Mouse (Mus musculus) myocyte (in vitro differentiated cells): Measurements from ENCODE around the gene Pakap. TPM values are rescaled to one million over a fixed set of nuclear protein-coding genes. Genes with fewer than 3 reads are reported as not detected.

Source experiments
- H3K27me3 ChIP-seq: one replicate; pipeline ENCODE4 v1.6.1; 2011; ENCODE audit not compliant: control insufficient read depth, insufficient read depth, insufficient read length
- H3K36me3 ChIP-seq: one replicate; pipeline ENCODE4 v1.6.1; 2011; ENCODE audit not compliant: control insufficient read depth, insufficient read depth
- H3K4me2 ChIP-seq: one replicate; pipeline ENCODE4 v1.6.1; 2011; ENCODE audit warnings: low read depth, control low read depth
- H3K4me3 ChIP-seq: one replicate; pipeline ENCODE4 v1.5.1; 2011; ENCODE audit warnings: mild to moderate bottlenecking, control low read depth, moderate library complexity
- H3K79me2 ChIP-seq: one replicate; pipeline ENCODE4 v1.6.1; 2011; ENCODE audit not compliant: control insufficient read depth, insufficient read depth
- H3ac ChIP-seq: one replicate; pipeline ENCODE4 v1.6.1; 2011; ENCODE audit not compliant: control insufficient read depth, insufficient read length
- CEBPB ChIP-seq: IDR thresholded peaks from 2 replicates; pipeline ENCODE4 v1.6.1; 2011; ENCODE audit warnings: mild to moderate bottlenecking, moderate library complexity; ENCODE audit not compliant: poor library complexity, insufficient read depth, severe bottlenecking
- E2F4 ChIP-seq: IDR thresholded peaks from one replicate; pipeline ENCODE4 v1.6.1; 2011; ENCODE audit warnings: mild to moderate bottlenecking, control low read depth, moderate library complexity; ENCODE audit not compliant: insufficient read depth
- MAX ChIP-seq: IDR thresholded peaks from one replicate; pipeline ENCODE4 v1.6.1; 2011; ENCODE audit warnings: low read depth, mild to moderate bottlenecking, control low read depth
- MYOD1 ChIP-seq, 3 experiments: IDR thresholded peaks; one replicate each; pipeline ENCODE4 v1.6.1; 2011; ENCODE audit warnings: control low read depth in 2 of 3, low read depth in 2 of 3, mild to moderate bottlenecking in 2 of 3, moderate library complexity in 1 of 3; ENCODE audit not compliant: insufficient read length in 2 of 3, control insufficient read depth in 1 of 3
- MYOG ChIP-seq, 3 experiments: IDR thresholded peaks; one replicate each; pipeline ENCODE4 v1.6.1; 2011; ENCODE audit warnings: control low read depth in 2 of 3, low read depth in 2 of 3, mild to moderate bottlenecking in 2 of 3; ENCODE audit not compliant: insufficient read length in 2 of 3, control insufficient read depth in 1 of 3, insufficient read depth in 1 of 3
- POLR2A ChIP-seq: IDR thresholded peaks from one replicate; pipeline ENCODE4 v1.6.1; 2011; ENCODE audit warnings: low read depth, mild to moderate bottlenecking, control low read depth, moderate library complexity; ENCODE audit not compliant: insufficient read length
- POLR2AphosphoS2 ChIP-seq: IDR thresholded peaks from one replicate; pipeline ENCODE4 v1.6.1; 2011; ENCODE audit warnings: low read depth, control low read depth; ENCODE audit not compliant: insufficient read length
- REST ChIP-seq: IDR thresholded peaks from one replicate; pipeline ENCODE4 v1.6.1; 2011; ENCODE audit warnings: mild to moderate bottlenecking, control low read depth, moderate library complexity; ENCODE audit not compliant: insufficient read depth, insufficient read length
- SRF ChIP-seq: IDR thresholded peaks from one replicate; pipeline ENCODE4 v1.6.1; 2011; ENCODE audit warnings: low read depth; ENCODE audit not compliant: control insufficient read depth, insufficient read length
- TCF12 ChIP-seq: IDR thresholded peaks from one replicate; pipeline ENCODE4 v1.6.1; 2011; ENCODE audit warnings: mild to moderate bottlenecking, control low read depth; ENCODE audit not compliant: poor library complexity, insufficient read depth, severe bottlenecking
- TCF3 ChIP-seq: IDR thresholded peaks from one replicate; pipeline ENCODE4 v1.6.1; 2011; ENCODE audit warnings: low read depth, control low read depth; ENCODE audit not compliant: insufficient read length
- USF1 ChIP-seq: IDR thresholded peaks from one replicate; pipeline ENCODE4 v1.6.1; 2011; ENCODE audit warnings: low read depth, mild to moderate bottlenecking, control low read depth, moderate library complexity
- polyA plus RNA-seq: library from polyadenylated mRNA; unstranded; fragments of >200 nt; fragmentation: generic; extraction: Trizol; gene quantifications from one replicate; pipeline ENCODE4 v1.2.1, GENCODE M21; 2012; ENCODE audit warnings: missing spikeins

The Pakap gene
- polyA plus RNA-seq, 1 experiment = 6.5 TPM

DNA sequence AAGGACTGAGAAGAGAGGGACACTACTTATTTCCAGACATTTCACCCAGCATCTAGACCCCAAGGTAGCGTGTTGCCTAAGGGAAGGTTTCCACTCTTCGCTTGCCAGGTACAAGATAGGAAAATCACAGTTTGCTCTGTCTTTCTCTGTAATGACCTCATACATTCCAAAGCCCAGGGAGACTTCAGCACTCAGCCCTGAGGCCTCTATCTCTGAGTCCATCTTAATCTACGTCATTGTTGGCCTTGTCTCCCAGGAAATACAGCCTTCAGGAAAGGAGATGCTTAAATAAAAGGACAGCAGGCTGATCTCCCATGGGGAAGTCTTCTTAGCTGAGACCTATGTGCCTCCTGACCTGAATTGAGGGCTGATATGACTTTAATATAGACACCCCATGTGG is 234.4 kb downstream of the Pakap start:
- Histone ChIP-seq H3K4me2 (no peak overlapping the region), H3K36me3 (peaks cover 4% of the 10 kb centered on the region), H3K79me2 (peaks cover 54% of the 10 kb centered on the region), H3K27me3 (no peaks in the 10 kb centered on the region), H3ac (no peak overlapping the region), H3K4me3 (no peak overlapping the region)
- TF ChIP-seq POLR2A = no peak
- no peak for TF ChIP-seq TCF12
- no peak for TF ChIP-seq MYOG (IDR thresholded peaks at IDR 0.05; ENCODE audit: control insufficient read depth in 1 of 3, insufficient read depth in 1 of 3, insufficient read length in 2 of 3, low read depth in 2 of 3)
- TF ChIP-seq SRF = no peak
- TF ChIP-seq TCF3 = no peak
- no peak for TF ChIP-seq MAX
- TF ChIP-seq REST = no peak
- no peak for TF ChIP-seq CEBPB
- TF ChIP-seq POLR2AphosphoS2 = no peak
- TF ChIP-seq USF1 = no peak
- TF ChIP-seq MYOD1 (IDR thresholded peaks at IDR 0.05; ENCODE audit: control insufficient read depth in 1 of 3, insufficient read length in 2 of 3, low read depth in 2 of 3) = no peak
- TF ChIP-seq E2F4 = no peak

DNA sequence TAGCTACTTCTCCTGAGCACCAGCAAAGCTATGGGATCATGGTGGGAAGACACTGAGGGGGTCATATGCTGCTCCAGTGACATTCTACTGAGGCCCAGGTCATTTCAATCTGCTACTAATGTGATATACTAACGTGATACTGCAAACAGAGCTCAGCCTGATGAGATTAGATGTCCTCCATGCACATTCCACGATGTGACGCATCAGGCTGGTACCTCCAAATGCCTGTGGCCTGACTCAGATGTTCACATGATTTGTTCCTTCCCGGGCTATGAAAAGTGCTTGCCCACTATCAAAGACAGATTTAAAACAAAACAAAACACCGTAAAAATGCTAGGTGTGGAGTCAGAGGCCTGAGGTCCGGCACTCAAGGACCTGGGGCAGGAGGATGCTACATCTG is 236.9 kb downstream of the Pakap start:
- Histone ChIP-seq H3K27me3 (no peaks in the 10 kb centered on the region), H3K36me3 (peaks cover 4% of the 10 kb centered on the region), H3K4me2 (peak overlapping the region; percentile 81), H3ac (no peak overlapping the region), H3K4me3 (no peak overlapping the region), H3K79me2 (peaks cover 73% of the 10 kb centered on the region)
- TF ChIP-seq SRF (no peak), MYOD1 (IDR thresholded peaks at IDR 0.05; ENCODE audit: control insufficient read depth in 1 of 3, insufficient read length in 2 of 3, low read depth in 2 of 3) (peak in 1 of 3 experiments; percentile 18), MAX (no peak), USF1 (peak; percentile 75)

DNA sequence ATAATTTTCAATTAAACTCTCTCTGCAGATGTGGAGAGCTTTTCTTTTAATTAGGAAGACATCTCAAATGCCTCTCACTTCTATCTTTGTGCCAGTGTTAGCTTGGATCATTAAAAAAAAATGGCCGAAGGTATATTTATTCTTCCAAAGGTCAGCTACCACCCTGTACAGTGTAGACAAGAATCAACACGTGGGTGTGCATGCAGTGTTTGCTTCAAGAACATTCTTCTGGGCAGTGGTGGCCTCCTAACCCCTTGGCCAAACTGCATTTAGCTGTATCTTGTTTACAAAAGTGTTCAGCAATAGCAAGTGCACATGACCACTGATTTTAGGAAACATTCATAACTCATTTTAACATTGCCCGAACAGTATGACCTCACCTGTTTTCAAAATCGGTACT is 241.5 kb downstream of the Pakap start:
- Histone ChIP-seq H3K79me2 (peaks cover 60% of the 10 kb centered on the region), H3ac (no peak overlapping the region), H3K4me2 (no peak overlapping the region), H3K27me3 (no peaks in the 10 kb centered on the region), H3K4me3 (no peak overlapping the region), H3K36me3 (peaks cover 6% of the 10 kb centered on the region)
- no peak for TF ChIP-seq USF1
- no peak for TF ChIP-seq MYOG (IDR thresholded peaks at IDR 0.05; ENCODE audit: control insufficient read depth in 1 of 3, insufficient read depth in 1 of 3, insufficient read length in 2 of 3, low read depth in 2 of 3)
- no peak for TF ChIP-seq CEBPB
- no peak for TF ChIP-seq MAX
- no peak for TF ChIP-seq TCF3
- TF ChIP-seq E2F4 = no peak
- TF ChIP-seq TCF12 = no peak
- no peak for TF ChIP-seq POLR2A
- TF ChIP-seq REST = no peak
- TF ChIP-seq POLR2AphosphoS2 = no peak

DNA sequence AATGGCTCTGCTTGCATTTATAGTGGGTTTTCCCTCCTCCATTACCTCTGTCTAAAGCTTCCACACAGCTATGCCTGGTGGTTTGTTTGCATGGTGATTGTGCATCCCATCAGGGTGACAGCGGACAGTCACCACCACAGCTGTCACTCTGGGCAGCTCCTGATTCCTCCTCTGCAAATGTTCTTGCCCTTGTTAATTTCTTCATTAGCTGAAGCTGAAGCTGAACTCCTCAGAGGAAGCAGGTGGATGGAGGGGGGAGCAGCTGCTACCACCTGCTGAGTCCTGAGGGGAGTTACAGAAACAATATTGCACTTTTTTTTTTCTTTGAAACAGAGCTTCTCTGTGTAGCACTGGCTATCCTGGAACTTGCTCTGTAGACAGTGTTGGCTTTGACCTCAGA is 244.1 kb downstream of the Pakap start:
- Histone ChIP-seq H3K79me2 (peaks cover 49% of the 10 kb centered on the region), H3K4me3 (no peak overlapping the region), H3K4me2 (no peak overlapping the region), H3K36me3 (peaks cover 11% of the 10 kb centered on the region), H3K27me3 (no peaks in the 10 kb centered on the region), H3ac (no peak overlapping the region)
- TF ChIP-seq POLR2A (no peak), MYOG (IDR thresholded peaks at IDR 0.05; ENCODE audit: control insufficient read depth in 1 of 3, insufficient read depth in 1 of 3, insufficient read length in 2 of 3, low read depth in 2 of 3) (peak; percentile 66 to 91 (median 68)), CEBPB (no peak), MYOD1 (IDR thresholded peaks at IDR 0.05; ENCODE audit: control insufficient read depth in 1 of 3, insufficient read length in 2 of 3, low read depth in 2 of 3) (peak; percentile 34 to 94 (median 86)), USF1 (no peak), E2F4 (no peak), TCF3 (peak; percentile 52), MAX (no peak), TCF12 (peak; percentile 92)

DNA sequence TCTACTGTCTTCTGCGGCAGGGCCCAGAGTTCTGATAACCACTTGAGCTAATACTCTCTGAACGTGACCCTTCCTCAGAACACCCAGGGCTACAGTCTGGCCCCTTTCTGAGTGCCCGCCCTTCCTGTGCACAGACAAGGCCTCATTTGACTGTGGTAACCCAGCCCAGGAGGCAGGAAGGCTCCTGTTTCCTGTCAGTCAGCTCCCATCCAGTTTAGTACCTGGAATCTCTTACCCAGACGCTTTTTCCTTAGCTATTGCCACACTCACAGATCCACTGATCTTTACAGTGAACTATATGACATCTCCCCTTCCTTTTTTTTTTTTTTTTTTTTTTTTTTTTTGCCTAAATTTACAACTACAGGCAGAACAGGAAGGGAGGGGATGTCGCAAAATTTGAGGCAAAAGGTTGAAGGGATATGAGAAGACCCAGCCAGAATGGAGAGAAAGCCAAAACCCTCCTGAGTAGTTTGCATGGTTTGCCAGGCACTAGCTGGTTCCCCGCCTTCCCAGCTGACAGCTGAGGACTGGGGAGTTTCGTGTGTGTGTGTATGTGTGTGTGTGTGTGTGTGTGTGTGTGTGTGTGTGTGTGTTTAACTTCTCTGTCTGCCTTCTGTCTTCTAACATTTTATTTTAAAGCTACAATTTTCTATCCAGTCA is 245.1 kb downstream of the Pakap start:
- Histone ChIP-seq H3K4me2 (no peak overlapping the region), H3K4me3 (no peak overlapping the region), H3ac (no peak overlapping the region), H3K36me3 (peaks cover 14% of the 10 kb centered on the region), H3K79me2 (peaks cover 39% of the 10 kb centered on the region), H3K27me3 (no peaks in the 10 kb centered on the region)
- TF ChIP-seq MAX = no peak
- peak in 2 of 3 experiments; percentile 5 to 53 for TF ChIP-seq MYOD1 (IDR thresholded peaks at IDR 0.05; ENCODE audit: control insufficient read depth in 1 of 3, insufficient read length in 2 of 3, low read depth in 2 of 3)
- TF ChIP-seq POLR2AphosphoS2 = no peak
- TF ChIP-seq CEBPB = no peak
- TF ChIP-seq MYOG (IDR thresholded peaks at IDR 0.05; ENCODE audit: control insufficient read depth in 1 of 3, insufficient read depth in 1 of 3, insufficient read length in 2 of 3, low read depth in 2 of 3) = peak in 2 of 3 experiments; percentile 55 to 75
